Mouse (Mus musculus) left cerebral cortex, adult 18-20 months (tissue): Measurements from ENCODE around the gene Lrrc14b. TPM values are rescaled to one million over a fixed set of nuclear protein-coding genes. Genes with fewer than 3 reads are reported as not detected.

Experiments used
- DNase-seq, 2 experiments: peaks; one replicate each; pipeline ENCODE4 v3.0.0; 2021 to 2022; ENCODE audit warnings: low spot score in 2 of 2, mixed read lengths in 1 of 2
- long read RNA-seq, 2 experiments: library from polyadenylated mRNA; stranded (forward); transcript quantifications; one replicate each; pipeline ENCODE4 v2.0.0; 2021
- total RNA-seq, 2 experiments: library from RNA; stranded (reverse); gene quantifications; 2 replicates each; pipeline ENCODE4 v1.2.3; 2021

The Lrrc14b gene
- under 1 TPM in 1 of 2 experiments, not detected in 1; 0.19 TPM for total RNA-seq
- long read RNA-seq, experiment 1, partial matches to known transcripts, result 0 of 3 reads
- long read RNA-seq, experiment 1, other reads (novel, unspliced or antisense), result 3 of 3 reads
- long read RNA-seq, experiment 2, result 0 reads

- no peak for DNase-seq
These were observed at the start of gene Lrrc14b for GRCm38 (mm10) chr13:74363859-74364235. Gene Lrrc14b (minus strand): TSS chr13:74364005.

- DNase-seq, result no peak
These were observed 35.6 kb upstream of the Lrrc14b start, which contains the start of gene Ftl1-ps1 for GRCm38 (mm10) chr13:74399298-74399839. Gene Ftl1-ps1 (plus strand): TSS chr13:74399694.

- DNase-seq, result no peak
These were observed 27.4 kb upstream of the Lrrc14b start for GRCm38 (mm10) chr13:74391156-74391555.

- peak; percentile 76 to 83 for DNase-seq
These were observed 26.7 kb upstream of the Lrrc14b start, which contains the start of gene Zfp72 for GRCm38 (mm10) chr13:74390371-74390990. Gene Zfp72 (minus strand): TSS chr13:74390836.

- no peak for DNase-seq
These were observed 25.9 kb upstream of the Lrrc14b start for GRCm38 (mm10) chr13:74389730-74390129.

GRCm38 (mm10) chr13:74382289-74382688, 18.5 kb upstream of the Lrrc14b start:
- DNase-seq, result no peak

GRCm38 (mm10) chr13:74381533-74382276, 17.9 kb upstream of the Lrrc14b start:
- no peak for DNase-seq

- no peak for DNase-seq
These were observed 488 bp downstream of the Lrrc14b start for GRCm38 (mm10) chr13:74363176-74363858.

- no peak for DNase-seq
These were observed 1.6 kb downstream of the Lrrc14b start for GRCm38 (mm10) chr13:74362218-74362617.

GRCm38 (mm10) chr13:74356491-74356890, 7.3 kb downstream of the Lrrc14b start:
- peak; percentile 4 to 28 for DNase-seq

- no peak for DNase-seq
These were observed 13.3 kb downstream of the Lrrc14b start for GRCm38 (mm10) chr13:74350435-74350906.

GRCm38 (mm10) chr13:74349566-74350434, 14.0 kb downstream of the Lrrc14b start, which contains the start of the genes Sdha and Ccdc127:
Gene Sdha (minus strand): TSS chr13:74350280.
Gene Ccdc127 (plus strand): TSS chr13:74350309.
- DNase-seq, result peak; percentile 95 to 97

- no peak for DNase-seq
These were observed 22.8 kb downstream of the Lrrc14b start for GRCm38 (mm10) chr13:74341036-74341435.

GRCm38 (mm10) chr13:74329321-74329720, 34.5 kb downstream of the Lrrc14b start:
- DNase-seq, result no peak

- peak; percentile 87 to 92 for DNase-seq
These were observed 46.5 kb downstream of the Lrrc14b start, which contains the start of gene Pdcd6 for GRCm38 (mm10) chr13:74317170-74317849. Gene Pdcd6 (minus strand): TSS chr13:74317580.

GRCm38 (mm10) chr13:74316789-74317169, 47.0 kb downstream of the Lrrc14b start:
- DNase-seq, result no peak

GRCm38 (mm10) chr13:74316386-74316785, 47.4 kb downstream of the Lrrc14b start:
- no peak for DNase-seq

- DNase-seq, result no peak
These were observed 49.2 kb downstream of the Lrrc14b start for GRCm38 (mm10) chr13:74314616-74315015.
